Mouse (Mus musculus): ENCODE measurements at regions not wholly inside any gene's neighbourhood (a gene's known extent, or its start where the extent isn't known, plus 50 kb on each side); places are given as distances from the start of the nearest gene placed in this dataset.
"Not testable (repeated sequence)": the region's sequence is repeated elsewhere in the genome, so short reads cannot be mapped to it uniquely, and the experiment has no call there.

- H3K9me3 ChIP-seq, result no peaks in the 10 kb centered on the region
- no peak for ATAC-seq (ENCODE audit: low FRiP score)
- no peaks in the 10 kb centered on the region for H3K4me1 ChIP-seq (replicated peaks)
- no peaks in the 10 kb centered on the region for H3K27me3 ChIP-seq
- H3K9ac ChIP-seq, result no peak overlapping the region
- H3K27ac ChIP-seq, result no peak overlapping the region
- no peaks in the 10 kb centered on the region for H3K36me3 ChIP-seq
- H3K4me2 ChIP-seq, result no peak overlapping the region
- H3K4me3 ChIP-seq, result no peak overlapping the region
These were observed 409.0 kb upstream of the St6gal2 start for GRCm38 (mm10) chr17:55036142-55036541.

- 87% methylated on average over 1 of the region's 1 CpGs for WGBS
- not testable (repeated sequence) for H3K4me1 ChIP-seq (replicated peaks); ATAC-seq (ENCODE audit: low FRiP score)
These were observed 405.0 kb upstream of the St6gal2 start for GRCm38 (mm10) chr17:55040216-55040615.

GRCm38 (mm10) chr17:55068420-55068819, 376.8 kb upstream of the St6gal2 start:
- WGBS, result 91% methylated on average over 3 of the region's 3 CpGs
- Histone ChIP-seq H3K27ac (no peak overlapping the region), H3K4me1 (replicated peaks) (no peaks in the 10 kb centered on the region), H3K36me3 (no peaks in the 10 kb centered on the region), H3K4me3 (no peak overlapping the region), H3K4me2 (no peak overlapping the region), H3K9ac (no peak overlapping the region), H3K9me3 (no peaks in the 10 kb centered on the region), H3K27me3 (no peaks in the 10 kb centered on the region)
- no peak for ATAC-seq (ENCODE audit: low FRiP score)

More at GRCm38 (mm10) chr17:55040216-55040615, 405.0 kb upstream of the St6gal2 start:
- H3K4me2 ChIP-seq, H3K27me3 ChIP-seq, H3K9ac ChIP-seq, H3K9me3 ChIP-seq, H3K4me3 ChIP-seq, H3K36me3 ChIP-seq, H3K27ac ChIP-seq: not testable (repeated sequence)

- no peak overlapping the region for H3K4me3 ChIP-seq
- 63% methylated on average over 6 of the region's 6 CpGs for WGBS
- no peak for ATAC-seq (ENCODE audit: low FRiP score)
- H3K27me3 ChIP-seq, result no peaks in the 10 kb centered on the region
- no peaks in the 10 kb centered on the region for H3K36me3 ChIP-seq
- H3K27ac ChIP-seq, result no peak overlapping the region
- H3K9me3 ChIP-seq, result no peaks in the 10 kb centered on the region
- no peak overlapping the region for H3K4me2 ChIP-seq
- H3K4me1 ChIP-seq (replicated peaks), result no peaks in the 10 kb centered on the region
- no peak overlapping the region for H3K9ac ChIP-seq
These were observed 361.7 kb upstream of the St6gal2 start for GRCm38 (mm10) chr17:55083357-55084099.

- Histone ChIP-seq H3K36me3 (no peaks in the 10 kb centered on the region), H3K9me3 (no peaks in the 10 kb centered on the region), H3K9ac (no peak overlapping the region), H3K4me1 (replicated peaks) (no peaks in the 10 kb centered on the region), H3K27ac (no peak overlapping the region), H3K4me3 (no peak overlapping the region), H3K27me3 (no peaks in the 10 kb centered on the region), H3K4me2 (no peak overlapping the region)
- no peak for ATAC-seq (ENCODE audit: low FRiP score)
- WGBS, result 65% methylated on average over 2 of the region's 2 CpGs
These were observed 354.4 kb upstream of the St6gal2 start for GRCm38 (mm10) chr17:55090661-55091252.

- no peak overlapping the region for H3K4me3 ChIP-seq
- H3K36me3 ChIP-seq, result no peaks in the 10 kb centered on the region
- WGBS, result 90% methylated on average over 2 of the region's 2 CpGs
- no peaks in the 10 kb centered on the region for H3K4me1 ChIP-seq (replicated peaks)
- ATAC-seq (ENCODE audit: low FRiP score), result peak; percentile 57; the same call in 1 of the 2 replicates
- H3K9me3 ChIP-seq, result no peaks in the 10 kb centered on the region
- no peak overlapping the region for H3K27ac ChIP-seq
- H3K4me2 ChIP-seq, result no peak overlapping the region
- H3K9ac ChIP-seq, result no peak overlapping the region
- H3K27me3 ChIP-seq, result no peaks in the 10 kb centered on the region
These were observed 341.7 kb upstream of the St6gal2 start for GRCm38 (mm10) chr17:55103470-55103869.

GRCm38 (mm10) chr17:55124846-55125245, 320.3 kb upstream of the St6gal2 start:
- Histone ChIP-seq H3K36me3 (no peaks in the 10 kb centered on the region), H3K4me3 (no peak overlapping the region), H3K4me2 (no peak overlapping the region), H3K4me1 (replicated peaks) (no peaks in the 10 kb centered on the region), H3K9ac (no peak overlapping the region), H3K9me3 (no peaks in the 10 kb centered on the region), H3K27me3 (no peaks in the 10 kb centered on the region), H3K27ac (no peak overlapping the region)
- 88% methylated on average over 1 of the region's 1 CpGs for WGBS
- ATAC-seq (ENCODE audit: low FRiP score), result no peak

GRCm38 (mm10) chr17:55130100-55130499, 315.1 kb upstream of the St6gal2 start:
- ATAC-seq (ENCODE audit: low FRiP score); H3K36me3 ChIP-seq; H3K9me3 ChIP-seq: not testable (repeated sequence)

More at GRCm38 (mm10) chr17:55130100-55130499, 315.1 kb upstream of the St6gal2 start:
- not testable (repeated sequence) for H3K27ac ChIP-seq; H3K27me3 ChIP-seq; H3K4me3 ChIP-seq; H3K9ac ChIP-seq; H3K4me1 ChIP-seq (replicated peaks); H3K4me2 ChIP-seq
- 95% methylated on average over 5 of the region's 5 CpGs for WGBS
